Mouse (Mus musculus): ENCODE data around the gene Slc35b4.

- TF ChIP-seq CTCF (IDR thresholded peaks at IDR 0.05) (no peak), POLR2A (IDR thresholded peaks at IDR 0.05; ENCODE audit: insufficient read depth, low read depth, low read length) (peak; percentile 75), EP300 (IDR thresholded peaks at IDR 0.05; ENCODE audit: insufficient read depth, low read depth, low read length) (no peak)
Measured at GRCm38 (mm10) chr6:34176864-34177247, at the start of gene Slc35b4.
